Mouse (Mus musculus) erythroblast, embryonic 14.5 days (primary cell): ENCODE measurements around the gene Spta1.

Source experiments
- GATA1 ChIP-seq: IDR thresholded peaks from 2 replicates; pipeline ENCODE4 v1.6.1; 2012; ENCODE audit warnings: low read length, inconsistent platforms, mixed read lengths
- TAL1 ChIP-seq: IDR thresholded peaks from 3 replicates; pipeline ENCODE4 v1.6.1; 2012; ENCODE audit warnings: low read length, inconsistent platforms, mixed read lengths

DNA sequence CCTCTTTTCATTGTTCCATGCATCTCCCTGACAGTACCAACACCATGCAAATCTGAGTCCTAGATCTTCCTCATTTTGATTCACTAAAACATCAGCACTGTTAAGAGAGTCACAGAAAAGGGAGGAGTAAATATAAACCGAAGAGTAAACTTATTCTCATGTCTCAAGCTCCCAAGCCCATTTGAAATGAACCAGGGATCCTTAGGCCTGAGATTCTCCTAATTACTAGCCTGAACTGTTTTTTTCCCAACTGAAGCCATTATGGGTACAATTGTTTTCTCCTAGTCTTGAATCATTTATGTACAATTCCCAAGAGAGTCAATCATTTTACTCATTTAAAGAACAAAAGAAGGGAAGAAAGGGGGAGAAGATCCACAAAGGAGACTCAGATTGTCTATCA lies 17.2 kb upstream of the Spta1 start, which contains the start of gene Olfr420:
- no peak for TF ChIP-seq GATA1
- TF ChIP-seq TAL1 = no peak
